Mouse (Mus musculus): ENCODE measurements around the gene Mfsd10. TPM values are rescaled to one million over a fixed set of nuclear protein-coding genes. Genes with fewer than 3 reads are reported as not detected.
"Not testable (repeated sequence)": the region's sequence is repeated elsewhere in the genome, so short reads cannot be mapped to it uniquely, and the experiment has no call there.

The Mfsd10 gene
- total RNA-seq, 2 experiments from 2014 or later, result 39.9 to 42.8 TPM

DNA sequence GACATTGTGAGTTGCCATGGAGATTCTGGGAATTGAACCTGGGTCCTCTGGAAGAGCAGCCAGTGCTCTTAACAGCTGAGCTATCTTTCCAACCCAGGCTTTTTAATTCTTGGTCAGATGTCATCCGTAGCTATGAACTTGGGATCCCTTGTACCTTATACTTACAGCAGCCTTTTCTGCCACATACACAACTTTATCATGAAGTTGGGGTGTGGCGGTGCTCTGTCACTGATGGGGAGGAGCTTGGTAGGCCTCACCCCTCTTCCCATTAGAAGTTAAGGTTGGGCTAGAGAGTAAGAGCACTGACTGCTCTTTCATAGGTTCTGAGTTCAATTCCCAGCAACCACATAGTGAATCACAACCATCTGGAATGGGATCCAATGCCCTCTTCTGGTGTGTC, 4.0 kb downstream of the Mfsd10 start:
- no peak for DNase-seq (ENCODE audit: low spot score in 2 of 2)
- intact Hi-C loops (cut with DNase I), result no loop called here

- no peak for DNase-seq (ENCODE audit: low spot score in 2 of 2)
- intact Hi-C loops (cut with DNase I), result no loop called here
These were observed 27.0 kb downstream of the Mfsd10 start for GRCm38 (mm10) chr5:34609966-34610365.

- intact Hi-C loops (cut with DNase I), result no loop called here
- DNase-seq (ENCODE audit: low spot score in 2 of 2), result no peak
These were observed 28.8 kb downstream of the Mfsd10 start for GRCm38 (mm10) chr5:34608226-34608625.

- no peak for DNase-seq (ENCODE audit: low spot score in 2 of 2)
- intact Hi-C loops (cut with DNase I), result no loop called here
These were observed 29.7 kb downstream of the Mfsd10 start for GRCm38 (mm10) chr5:34607100-34607880.

DNA sequence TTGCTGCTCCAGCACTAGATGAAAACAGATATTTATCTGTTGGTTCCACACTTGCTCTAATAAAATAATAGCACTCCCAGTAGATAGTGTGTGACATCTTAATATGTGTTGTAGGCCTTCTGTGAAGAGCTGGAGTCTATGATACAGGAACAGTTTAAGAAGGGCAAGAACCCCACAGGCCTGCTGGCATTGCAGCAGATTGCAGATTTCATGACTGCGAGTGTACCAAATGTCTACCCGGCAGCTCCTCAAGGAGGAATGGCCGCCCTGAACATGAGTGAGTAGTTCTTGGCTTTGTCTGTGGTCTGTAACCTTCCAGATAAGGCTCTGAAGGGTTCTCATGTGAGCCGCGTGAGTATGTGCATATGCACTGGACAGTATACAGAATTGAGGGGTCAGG, 32.4 kb downstream of the Mfsd10 start:
- intact Hi-C loops (cut with DNase I), result no loop called here
- DNase-seq (ENCODE audit: low spot score in 2 of 2), result no peak

- no peak for DNase-seq (ENCODE audit: low spot score in 2 of 2)
- intact Hi-C loops (cut with DNase I), result no loop called here
These were observed 43.7 kb downstream of the Mfsd10 start for GRCm38 (mm10) chr5:34593202-34593727.

DNA sequence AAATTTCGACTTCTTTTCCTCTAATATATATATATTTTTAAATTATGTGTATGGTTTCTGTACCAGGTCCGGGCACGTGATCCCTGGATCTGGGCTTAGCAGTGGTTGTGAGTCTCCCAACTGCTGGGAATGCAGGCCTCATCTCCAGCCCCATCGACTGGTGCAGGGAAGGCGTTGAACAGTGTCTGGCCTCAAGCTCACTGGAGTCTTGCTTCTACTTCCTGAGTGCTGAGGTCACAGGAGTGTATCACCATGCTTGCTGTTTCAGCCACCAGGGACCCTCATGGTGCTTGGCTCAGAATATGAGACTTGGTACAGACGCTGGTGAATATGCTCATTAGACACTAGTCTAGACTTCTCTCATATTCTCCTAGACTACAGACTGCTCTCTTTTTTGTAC, 44.3 kb downstream of the Mfsd10 start:
- no peak for DNase-seq (ENCODE audit: low spot score in 2 of 2)
- intact Hi-C loops (cut with DNase I), result no loop called here

DNA sequence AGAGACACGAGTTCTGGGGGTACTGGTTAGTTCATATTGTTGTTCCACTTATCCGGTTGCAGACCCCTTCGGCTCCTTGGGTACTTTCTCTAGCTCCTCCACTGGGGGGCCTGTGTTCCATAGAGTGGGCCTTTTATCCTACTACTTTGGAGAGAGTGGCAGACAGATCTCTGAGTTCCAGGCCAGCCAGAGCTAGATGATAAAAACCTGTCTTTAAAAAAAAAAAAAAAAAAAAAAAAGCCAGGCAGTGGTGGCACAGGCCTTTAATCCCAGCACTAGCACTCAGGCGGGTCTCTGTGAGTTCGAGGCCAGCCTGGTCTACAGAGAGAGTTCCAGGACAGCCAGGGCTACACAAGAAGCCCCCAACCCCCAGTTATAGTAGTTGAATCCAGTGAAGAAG, 44.8 kb downstream of the Mfsd10 start:
- DNase-seq (ENCODE audit: low spot score in 2 of 2); intact Hi-C loops (cut with DNase I): not testable (repeated sequence)

DNA sequence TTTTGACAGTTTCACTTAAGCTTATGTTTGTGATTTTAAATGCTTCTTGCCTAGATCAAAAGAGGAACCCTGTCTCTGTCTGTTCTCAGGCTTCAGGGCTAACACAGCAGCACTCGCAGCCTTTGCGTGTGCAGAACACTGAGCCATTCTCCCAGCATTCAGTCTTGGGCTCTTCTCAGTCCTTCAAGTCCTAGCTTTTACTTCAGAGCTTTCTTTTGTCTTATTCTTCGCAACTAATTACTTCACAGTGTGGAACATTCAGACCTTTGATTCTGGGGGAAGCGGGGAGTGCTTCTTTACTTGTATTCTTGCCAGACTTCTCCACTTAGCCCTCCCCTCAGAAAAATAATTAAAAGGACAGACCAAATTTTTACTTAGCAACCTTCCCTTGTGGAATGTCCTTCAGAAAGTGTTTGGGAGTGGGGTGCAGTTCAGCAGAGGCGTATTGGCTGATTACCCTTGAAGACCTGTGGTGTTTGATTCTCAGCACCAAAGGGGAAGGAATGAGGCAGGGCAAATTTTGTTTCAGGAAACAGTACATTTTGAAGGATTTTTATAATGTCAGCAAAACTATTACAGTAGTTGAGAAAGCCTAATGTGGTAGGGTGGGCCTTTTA, 45.5 kb downstream of the Mfsd10 start:
- intact Hi-C loops (cut with DNase I), result no loop called here
- DNase-seq (ENCODE audit: low spot score in 2 of 2), result peak in 1 of 2 experiments; percentile 40

- DNase-seq (ENCODE audit: low spot score in 2 of 2), result no peak
- intact Hi-C loops (cut with DNase I), result no loop called here
These were observed 46.3 kb downstream of the Mfsd10 start for GRCm38 (mm10) chr5:34590702-34591101.

DNA sequence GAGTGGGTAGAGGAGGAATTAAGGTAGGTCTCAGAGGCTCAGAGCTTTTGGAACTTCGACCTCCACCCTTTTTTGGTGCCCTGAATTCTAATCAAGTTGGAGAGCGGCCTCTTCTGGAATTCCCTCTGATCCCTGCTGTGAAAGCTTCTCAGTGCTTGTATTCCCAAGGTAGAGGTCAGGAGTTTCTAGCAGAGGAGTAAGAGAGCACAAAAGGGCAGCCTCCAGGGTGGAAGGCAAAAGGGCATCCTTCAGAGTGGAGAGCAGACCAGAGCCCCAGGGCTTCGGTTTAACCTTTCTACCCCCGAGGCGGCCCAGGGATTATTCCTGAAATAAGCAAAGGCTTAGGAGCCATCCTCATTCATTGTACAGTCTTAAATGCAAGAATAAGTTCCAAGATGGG, 47.0 kb downstream of the Mfsd10 start:
- DNase-seq (ENCODE audit: low spot score in 2 of 2), result no peak
- intact Hi-C loops (cut with DNase I), result no loop called here

DNA sequence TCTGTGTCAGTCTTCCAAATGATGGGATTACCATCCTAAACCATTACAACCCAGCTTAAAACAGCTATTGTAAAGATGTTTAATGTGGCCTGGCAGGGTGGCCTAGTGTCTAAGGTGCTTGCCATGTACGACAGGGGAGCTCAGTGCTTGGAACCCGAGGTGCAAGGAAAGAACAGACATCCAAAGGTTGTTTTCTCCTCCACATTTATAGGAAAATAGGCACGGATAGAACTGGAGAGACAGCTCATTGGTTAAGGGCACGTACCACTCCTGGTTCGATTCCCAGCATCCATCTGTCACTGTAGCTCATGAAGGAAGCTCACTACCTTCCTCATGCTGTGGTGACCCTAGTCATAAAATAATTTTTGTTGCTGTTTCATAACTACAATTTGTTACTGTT, 49.1 kb downstream of the Mfsd10 start:
- intact Hi-C loops (cut with DNase I), result no loop called here
- DNase-seq (ENCODE audit: low spot score in 2 of 2), result no peak

- DNase-seq (ENCODE audit: low spot score in 2 of 2), result no peak
- intact Hi-C loops (cut with DNase I), result no loop called here
These were observed 51.8 kb downstream of the Mfsd10 start for GRCm38 (mm10) chr5:34585216-34585615.

Other genes with a start within 250 kb of the Mfsd10 start
- gene Tnip2, start 123.2 kb downstream of the Mfsd10 start, total RNA-seq (2021), result 10 to 100 TPM in 1 of 2 experiments, 1 to 10 TPM in 1; 9.2 to 11.7 TPM
- gene Sh3bp2, start 111.4 kb downstream of the Mfsd10 start, total RNA-seq (2021), result 1 to 10 TPM; 2.8 to 4.6 TPM
- gene Add1, start 63.5 kb downstream of the Mfsd10 start, total RNA-seq (2021), result 100 to 1,000 TPM; 361 to 367 TPM
- gene Nop14, start 22.9 kb upstream of the Mfsd10 start, total RNA-seq (2021), result 10 to 100 TPM; 13.5 to 13.7 TPM
- 1 to 10 TPM; 3.4 to 4.0 TPM for gene Grk4, start 23.2 kb upstream of the Mfsd10 start, total RNA-seq (2021)
- 10 to 100 TPM; 70.9 to 84.1 TPM for gene Htt, start 124.5 kb upstream of the Mfsd10 start, total RNA-seq (2021)